Mouse (Mus musculus) liver, embryonic 11.5 days (tissue): ENCODE measurements around the gene Ccdc82. TPM values are rescaled to one million over a fixed set of nuclear protein-coding genes. Genes with fewer than 3 reads are reported as not detected.
A peak's percentile ranks its signal among the peaks of the same experiment; 100 is the strongest.

Experiments used
- ATAC-seq: fragments of 200-750 bp; cut with Nextera tagmentation; replicated peaks from 2 replicates; pipeline ENCODE4 v1.8.0; 2017; ENCODE audit warnings: moderate number of reproducible peaks, mild to moderate bottlenecking, moderate TSS enrichment, moderate library complexity; ENCODE audit not compliant: low FRiP score
- DNase-seq: peaks from one replicate; pipeline ENCODE4 v3.0.0-alpha.2; 2017; ENCODE audit warnings: low spot score
- H3K27ac ChIP-seq: fragments of 300-500 bp; sonication (generic); 2 replicates; pipeline ENCODE4 v1.5.1; 2014; ENCODE audit warnings: mild to moderate bottlenecking, low read depth, low read length, control low read depth
- H3K27me3 ChIP-seq: fragments of 300-500 bp; sonication (generic); replicated peaks from 2 replicates; pipeline ENCODE4 v1.6.1; 2014; ENCODE audit warnings: low read length, mixed read lengths; ENCODE audit not compliant: control insufficient read depth, insufficient read depth
- H3K36me3 ChIP-seq: fragments of 300-500 bp; sonication (generic); 2 replicates; pipeline ENCODE4 v1.6.1; 2014; ENCODE audit warnings: mild to moderate bottlenecking, low read length, moderate library complexity, mixed read lengths; ENCODE audit not compliant: control insufficient read depth, insufficient read depth
- H3K4me1 ChIP-seq: fragments of 300-500 bp; sonication (generic); replicated peaks from 2 replicates; pipeline ENCODE4 v1.6.1; 2014; ENCODE audit warnings: low read length, mixed read lengths; ENCODE audit not compliant: control insufficient read depth, insufficient read depth
- H3K4me2 ChIP-seq: fragments of 300-500 bp; sonication (generic); 2 replicates; pipeline ENCODE4 v1.6.1; 2014; ENCODE audit warnings: mild to moderate bottlenecking, control low read depth, moderate library complexity
- H3K4me3 ChIP-seq: fragments of 300-500 bp; sonication (generic); 2 replicates; pipeline ENCODE4 v1.5.1; 2014; ENCODE audit warnings: low read depth, low read length, control low read depth
- H3K9ac ChIP-seq: fragments of 300-500 bp; sonication (generic); 2 replicates; pipeline ENCODE4 v1.6.1; 2014; ENCODE audit warnings: low read depth, low read length, control low read depth
- H3K9me3 ChIP-seq: fragments of 300-500 bp; sonication (generic); 2 replicates; pipeline ENCODE4 v1.6.1; 2016; ENCODE audit warnings: low read length, inconsistent platforms, mixed read lengths; ENCODE audit not compliant: control insufficient read depth
- whole genome bisulfite sequencing: fragments of 180-500 bp; shearing (Covaris S2); extraction: QIAGEN DNeasy Blood & Tissue Kit; methylation state at CpG from one replicate; pipeline ENCODE4 v1.1.7; 2014; 5-methylcytosine and 5-hydroxymethylcytosine counted together
- polyA plus RNA-seq: library from polyadenylated mRNA; unstranded; fragments of >200 nt; fragmentation: Nextera tagmentation; extraction: Ambion mirVana; gene quantifications from 2 replicates; pipeline ENCODE4 v1.2.1, GENCODE M21; 2014

Gene Ccdc82
- polyA plus RNA-seq, 1 experiment from 2014 or later, result 15.1 TPM

DNA sequence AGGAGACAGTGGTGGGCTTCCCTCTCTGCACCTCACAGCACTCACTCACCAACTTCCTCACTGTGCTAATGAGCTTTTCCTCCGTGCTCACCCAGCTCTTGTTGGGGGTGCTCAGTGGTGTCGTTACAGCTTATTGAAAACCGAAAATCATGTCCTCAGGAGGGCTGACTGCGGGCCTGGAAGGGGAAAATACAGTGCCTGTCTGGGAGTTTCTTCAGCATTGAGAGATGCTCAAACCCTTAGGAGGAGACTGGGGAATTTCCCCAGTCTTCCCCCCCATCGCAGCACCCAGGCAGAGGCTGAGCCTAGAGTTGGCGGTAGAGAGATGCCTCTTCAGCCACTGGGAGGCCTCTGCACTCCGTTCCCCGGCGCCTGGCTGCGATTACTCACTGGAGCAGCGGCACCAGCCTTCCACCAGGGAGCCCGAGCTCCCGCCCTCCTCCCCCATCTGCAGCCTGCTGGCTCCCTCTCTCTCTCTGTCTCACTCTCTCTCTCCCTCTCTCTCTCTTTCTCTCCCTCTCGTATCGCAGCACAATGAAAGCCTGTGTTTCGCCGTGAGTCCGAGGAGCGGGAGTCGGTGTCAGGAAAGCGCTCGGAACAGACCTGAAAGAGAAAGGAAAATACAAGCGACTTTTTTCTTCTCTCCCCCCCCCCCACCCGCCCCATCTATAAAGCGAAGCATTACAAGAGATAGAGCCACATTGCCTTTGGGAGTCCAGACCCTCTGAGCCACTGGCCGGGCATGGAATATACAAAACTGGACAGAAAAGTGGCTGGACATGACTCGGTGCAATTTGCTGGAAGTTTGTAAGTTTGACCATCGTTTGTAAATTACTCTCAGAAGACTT is 49.7 kb downstream of the Ccdc82 start:
- H3K4me3 ChIP-seq, result peak overlapping the region; percentile 67
- no peaks in the 10 kb centered on the region for H3K9me3 ChIP-seq
- peaks cover 16% of the 10 kb centered on the region for H3K4me1 ChIP-seq
- peak overlapping the region; percentile 99 for H3K4me2 ChIP-seq
- ATAC-seq (peak; percentile 91), DNase-seq (peak; percentile 80)
- H3K9ac ChIP-seq, result peak overlapping the region; percentile 66
- H3K27me3 ChIP-seq, result no peaks in the 10 kb centered on the region
- H3K36me3 ChIP-seq, result no peaks in the 10 kb centered on the region
- peak overlapping the region; percentile 32; the same call in 1 of the 2 replicates for H3K27ac ChIP-seq
- under 1% methylated on average over 28 of the region's 28 CpGs for WGBS

DNA sequence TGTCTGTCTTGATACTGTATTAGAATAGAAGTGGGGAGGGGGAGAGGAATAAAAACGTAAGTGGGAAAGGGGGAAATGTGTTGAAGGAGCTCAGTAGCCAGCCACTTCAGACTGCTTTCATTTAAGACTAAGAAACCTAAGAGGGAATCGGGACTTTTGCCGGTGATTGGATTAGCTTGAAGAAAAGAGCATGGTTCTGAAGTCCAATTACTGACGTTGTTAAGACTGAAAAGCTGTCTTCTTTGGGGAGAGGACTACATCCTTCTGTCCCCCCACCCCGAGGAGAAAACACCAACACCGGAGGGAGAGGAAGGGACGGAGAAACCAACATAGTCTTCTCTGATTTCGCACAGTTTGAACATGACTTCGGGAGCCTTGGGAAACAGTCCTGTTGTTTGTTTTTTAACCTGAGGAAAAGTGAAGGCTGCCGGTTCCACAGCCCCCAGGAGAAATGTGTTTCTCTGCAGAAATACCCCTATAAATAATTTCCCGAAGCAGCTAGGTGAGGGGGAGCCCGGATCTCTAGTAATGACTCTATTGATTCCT is 50.4 kb downstream of the Ccdc82 start:
- peak overlapping the region; percentile 99 for H3K4me2 ChIP-seq
- H3K36me3 ChIP-seq, result no peaks in the 10 kb centered on the region
- H3K4me3 ChIP-seq, result peak overlapping the region; percentile 67
- peak overlapping the region; percentile 66 for H3K9ac ChIP-seq
- no peak for DNase-seq
- no peak for ATAC-seq
- H3K4me1 ChIP-seq, result peaks cover 18% of the 10 kb centered on the region
- 0% methylated on average over 12 of the region's 12 CpGs for WGBS
- no peaks in the 10 kb centered on the region for H3K9me3 ChIP-seq
- H3K27me3 ChIP-seq, result no peaks in the 10 kb centered on the region
- H3K27ac ChIP-seq, result peak overlapping the region; percentile 32; the same call in 1 of the 2 replicates

DNA sequence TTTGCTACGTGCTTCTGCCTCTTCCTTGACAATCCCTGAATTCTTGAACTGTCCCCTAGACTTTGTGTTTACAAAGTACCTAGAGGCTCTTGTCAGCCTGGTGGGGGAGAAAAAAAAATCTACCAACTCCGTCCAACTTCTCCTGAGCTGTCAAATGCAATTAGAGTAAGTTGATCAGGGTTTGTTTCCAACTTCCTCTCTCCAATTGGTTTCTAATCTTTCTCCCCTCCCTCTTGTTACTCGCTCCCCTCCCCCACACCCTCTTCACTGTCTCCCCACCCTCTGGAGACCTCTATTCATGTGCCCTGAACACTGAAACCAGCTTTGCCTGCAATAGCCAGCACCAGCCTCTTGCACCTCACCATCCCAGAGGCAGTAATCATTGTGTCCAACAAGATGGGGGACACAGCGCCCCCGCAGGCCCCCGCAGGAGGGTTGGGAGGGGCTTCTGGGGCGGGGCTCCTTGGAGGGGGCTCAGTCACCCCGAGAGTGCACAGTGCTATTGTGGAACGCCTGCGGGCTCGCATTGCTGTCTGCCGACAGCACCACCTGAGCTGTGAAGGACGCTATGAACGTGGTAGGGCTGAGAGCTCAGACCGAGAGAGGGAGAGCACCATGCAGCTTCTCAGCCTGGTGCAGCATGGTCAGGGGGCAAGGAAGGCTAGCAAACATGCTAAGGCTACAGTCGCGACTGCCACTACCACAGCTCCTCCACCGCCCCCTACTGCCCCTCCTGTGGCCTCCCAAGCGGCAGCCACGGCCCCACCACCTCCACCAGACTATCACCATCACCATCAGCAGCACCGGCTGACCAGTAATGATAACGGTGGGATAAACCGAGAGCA is 51.1 kb downstream of the Ccdc82 start, which contains the start of gene Maml2:
Maml2 (plus strand) TSS at position 290 of the 845 bp plus-strand sequence.
- Histone ChIP-seq H3K36me3 (no peaks in the 10 kb centered on the region), H3K9me3 (no peaks in the 10 kb centered on the region), H3K27ac (peak within 1 kb of the TSS; percentile 58), H3K4me2 (peak within 1 kb of the TSS; percentile 99), H3K4me1 (peaks cover 18% of the 10 kb centered on the region), H3K9ac (peak within 1 kb of the TSS; percentile 66), H3K4me3 (peak within 1 kb of the TSS; percentile 67), H3K27me3 (no peaks in the 10 kb centered on the region)
- peak; percentile 69 for ATAC-seq
- peak; percentile 69 for DNase-seq
- WGBS, result 2% methylated on average over 23 of the region's 23 CpGs

DNA sequence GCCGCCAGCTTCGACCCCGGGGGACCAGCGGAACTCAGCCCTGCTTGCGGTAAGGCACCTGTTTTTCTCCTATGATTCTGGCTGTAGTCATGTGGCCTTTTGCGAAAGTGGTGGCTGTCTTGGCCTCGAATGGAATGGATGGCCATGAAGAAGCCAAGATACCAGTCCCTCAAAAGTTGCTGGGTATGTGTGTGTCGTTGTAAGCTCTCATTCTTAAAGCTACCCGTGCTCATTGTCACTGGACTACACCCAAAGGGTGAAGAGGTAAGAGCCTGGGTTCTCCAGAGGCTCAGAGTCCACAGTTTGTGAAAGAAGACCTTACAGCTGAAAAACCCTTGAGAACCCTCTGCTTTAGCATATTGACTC is 51.7 kb downstream of the Ccdc82 start:
- peak overlapping the region; percentile 58; the same call in 1 of the 2 replicates for H3K27ac ChIP-seq
- ATAC-seq (no peak), DNase-seq (no peak)
- 19% methylated on average over 9 of the region's 9 CpGs for WGBS
- peak overlapping the region; percentile 67 for H3K4me3 ChIP-seq
- peaks cover 20% of the 10 kb centered on the region for H3K4me1 ChIP-seq
- H3K9me3 ChIP-seq, result no peaks in the 10 kb centered on the region
- H3K27me3 ChIP-seq, result no peaks in the 10 kb centered on the region
- H3K9ac ChIP-seq, result peak overlapping the region; percentile 66
- peak overlapping the region; percentile 99 for H3K4me2 ChIP-seq
- H3K36me3 ChIP-seq, result no peaks in the 10 kb centered on the region

DNA sequence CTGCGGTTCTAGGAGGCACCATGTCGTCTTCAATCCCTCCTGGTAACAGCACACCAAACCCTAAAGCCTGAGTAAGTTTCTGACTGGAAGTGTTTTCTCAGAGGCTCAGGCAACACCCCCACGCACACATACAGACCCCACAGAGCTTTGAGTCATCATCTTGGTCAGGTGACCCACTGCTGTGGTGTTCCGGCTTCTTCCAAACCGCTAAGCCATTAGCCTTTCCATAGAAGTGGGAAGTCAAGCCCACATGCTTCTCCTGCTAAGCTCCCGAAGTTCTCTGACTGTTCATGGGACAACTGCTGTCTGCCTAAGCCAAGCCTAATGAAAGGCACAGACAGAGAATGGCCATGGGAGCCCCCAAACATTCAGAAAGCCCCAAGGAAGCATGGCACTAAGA is 52.4 kb downstream of the Ccdc82 start:
- ATAC-seq (no peak), DNase-seq (no peak)
- peak overlapping the region; percentile 99 for H3K4me2 ChIP-seq
- no peak overlapping the region for H3K4me3 ChIP-seq
- no peaks in the 10 kb centered on the region for H3K36me3 ChIP-seq
- H3K27me3 ChIP-seq, result no peaks in the 10 kb centered on the region
- H3K9me3 ChIP-seq, result no peaks in the 10 kb centered on the region
- H3K4me1 ChIP-seq, result peaks cover 24% of the 10 kb centered on the region
- no peak overlapping the region for H3K27ac ChIP-seq
- WGBS, result 77% methylated on average over 6 of the region's 6 CpGs
- H3K9ac ChIP-seq, result no peak overlapping the region

DNA sequence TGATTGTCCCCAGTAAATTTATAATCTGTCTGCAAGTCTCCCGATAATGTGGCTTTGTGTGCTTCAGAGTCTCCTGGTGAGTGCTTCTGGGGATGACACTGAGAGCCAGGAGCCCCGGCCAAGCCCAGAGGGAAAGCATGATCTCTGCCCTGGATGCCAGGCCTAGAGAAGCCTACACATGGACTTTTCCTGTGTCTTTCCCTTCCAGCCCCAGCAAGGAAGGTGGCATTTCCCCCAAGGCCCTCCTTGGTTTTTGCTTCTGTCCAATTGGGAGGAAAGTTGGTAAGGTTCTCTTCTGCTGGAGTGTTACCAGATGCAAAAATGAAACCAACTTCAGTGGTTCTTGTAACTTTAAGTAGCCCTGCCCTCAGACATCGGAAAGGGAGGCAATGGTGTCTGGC is 53.3 kb downstream of the Ccdc82 start:
- H3K4me3 ChIP-seq, result no peak overlapping the region
- ATAC-seq (no peak), DNase-seq (no peak)
- H3K27me3 ChIP-seq, result no peaks in the 10 kb centered on the region
- H3K36me3 ChIP-seq, result no peaks in the 10 kb centered on the region
- H3K27ac ChIP-seq, result no peak overlapping the region
- H3K4me2 ChIP-seq, result no peak overlapping the region; the same call in 1 of the 2 replicates
- peaks cover 24% of the 10 kb centered on the region for H3K4me1 ChIP-seq
- no peaks in the 10 kb centered on the region for H3K9me3 ChIP-seq
- no peak overlapping the region for H3K9ac ChIP-seq
- WGBS, result 75% methylated on average over 3 of the region's 3 CpGs

DNA sequence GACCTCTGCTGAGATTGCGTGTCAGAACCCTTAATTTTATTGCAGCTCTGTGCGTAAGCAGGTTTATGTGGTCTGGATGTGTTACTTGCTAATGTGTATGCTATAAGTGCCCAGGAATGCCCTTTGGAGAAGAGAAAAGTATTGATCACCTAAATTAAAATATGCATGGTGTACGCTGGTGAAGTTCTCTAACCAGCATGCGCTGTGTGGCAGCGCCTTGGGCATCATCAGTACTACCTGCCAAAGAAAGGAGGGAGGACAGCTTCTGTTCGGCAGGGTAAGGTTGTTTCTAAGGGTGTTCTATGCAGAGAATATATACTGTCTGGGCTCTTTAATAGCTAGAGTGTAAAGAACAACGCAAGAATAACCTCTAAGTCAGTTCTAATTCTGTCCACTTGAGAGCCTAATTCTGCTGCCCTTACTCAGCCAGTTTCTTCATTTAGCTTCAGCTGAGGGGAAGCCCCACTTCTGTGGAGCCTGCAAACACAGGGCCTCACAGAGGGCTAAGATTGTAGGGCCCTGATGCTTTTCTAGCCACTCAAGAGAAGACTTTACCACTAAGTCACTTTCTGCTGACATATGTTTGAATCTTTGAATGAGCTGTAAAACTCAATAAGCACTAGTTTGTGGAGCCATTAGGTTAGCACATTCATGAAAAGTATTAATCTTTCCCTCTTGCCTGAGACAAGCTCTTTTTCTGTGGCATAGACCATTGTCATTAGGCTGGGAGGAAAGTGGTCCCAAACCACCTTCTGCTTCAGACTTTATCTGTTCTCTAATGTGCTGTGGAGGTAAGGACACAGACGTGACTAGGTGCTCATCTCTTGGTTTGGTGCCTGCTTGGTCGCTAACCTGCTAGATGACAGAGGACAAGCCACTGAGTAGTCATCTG is 54.4 kb downstream of the Ccdc82 start:
- Histone ChIP-seq H3K4me3 (no peak overlapping the region), H3K4me1 (peaks cover 24% of the 10 kb centered on the region), H3K9me3 (no peaks in the 10 kb centered on the region), H3K36me3 (no peaks in the 10 kb centered on the region), H3K27me3 (no peaks in the 10 kb centered on the region), H3K27ac (no peak overlapping the region), H3K9ac (no peak overlapping the region), H3K4me2 (no peak overlapping the region)
- no peak for DNase-seq
- no peak for ATAC-seq
- WGBS, result 86% methylated on average over 9 of the region's 9 CpGs
